8 mouse cellular contexts compared by ENCODE assay signal in the genomic region with DNA sequence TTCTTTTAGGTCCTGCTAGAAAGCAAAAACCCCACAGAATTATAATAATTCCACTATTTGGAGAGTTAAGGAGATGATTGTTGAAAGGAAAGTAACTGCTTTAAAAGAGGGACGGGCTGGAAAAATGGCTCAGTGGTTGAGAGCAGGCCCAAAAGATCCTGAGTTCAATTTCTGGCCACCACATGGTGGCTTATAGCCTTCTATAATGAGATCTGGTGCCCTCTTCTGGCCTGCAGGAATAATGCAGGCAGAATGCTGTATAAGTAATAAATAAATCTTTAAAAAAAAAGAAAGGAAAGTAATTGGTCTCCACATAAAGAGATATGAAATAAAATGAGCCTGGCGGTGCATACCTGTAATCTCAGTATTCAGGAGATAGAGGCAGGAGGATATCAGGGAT. TPM values are rescaled to one million over a fixed set of nuclear protein-coding genes. Genes with fewer than 3 reads are reported as not detected.
DNase-seq lines count a peak whose midpoint lies in the region; ATAC-seq and TF ChIP-seq lines count a peak whose summit lies in the region.

No protein-coding gene starts in this region.

- H3K27ac ChIP-seq in liver, adult 2 months (replicated peaks; ENCODE audit: insufficient read depth, low read depth, low read length): no peak overlapping the region
- H3K27ac ChIP-seq in liver, embryonic 11.5 days (ENCODE audit: low read depth, low read length): no peak overlapping the region
- H3K27ac ChIP-seq in MEL (ENCODE audit: control insufficient read depth, low read depth, low read length): peak overlapping the region; percentile 19; the same call in 1 of the 2 replicates
- H3K27ac ChIP-seq in liver, postnatal 0 days (ENCODE audit: low read depth): no peak overlapping the region

- no peaks in the 10 kb centered on the region for H3K27me3 ChIP-seq in liver, adult 2 months (ENCODE audit: control insufficient read depth, insufficient read depth, low read length)
- no peaks in the 10 kb centered on the region for H3K27me3 ChIP-seq in liver, embryonic 11.5 days (replicated peaks; ENCODE audit: control insufficient read depth, insufficient read depth, low read length)
- H3K27me3 ChIP-seq in MEL (ENCODE audit: control insufficient read depth in 1 of 2, insufficient read depth in 2 of 2, low read length in 2 of 2): no peaks in the 10 kb centered on the region
- H3K27me3 ChIP-seq in liver, postnatal 0 days (ENCODE audit: insufficient read depth, low read length): no peaks in the 10 kb centered on the region

- H3K9me3 ChIP-seq in liver, embryonic 11.5 days (ENCODE audit: control insufficient read depth, low read length): no peaks in the 10 kb centered on the region
- no peaks in the 10 kb centered on the region for H3K9me3 ChIP-seq in MEL (replicated peaks; ENCODE audit: insufficient read depth, low read length)
- no peaks in the 10 kb centered on the region for H3K9me3 ChIP-seq in liver, postnatal 0 days (ENCODE audit: low read length)

- peaks cover 9% of the 10 kb centered on the region; the same call in 1 of the 2 replicates for H3K79me2 ChIP-seq in liver, adult 2 months (ENCODE audit: control insufficient read depth, insufficient read depth, low read length)
- H3K79me2 ChIP-seq in MEL (ENCODE audit: control insufficient read depth, insufficient read depth, low read length, poor library complexity): peaks cover 46% of the 10 kb centered on the region

- H3K4me3 ChIP-seq in liver, adult 2 months (ENCODE audit: insufficient read depth, low read depth, low read length): no peak overlapping the region
- no peak overlapping the region for H3K4me3 ChIP-seq in liver, embryonic 11.5 days (ENCODE audit: low read depth, low read length)
- H3K4me3 ChIP-seq in MEL (ENCODE audit: control insufficient read depth in 1 of 2, insufficient read depth in 1 of 2, low read depth in 2 of 2, low read length in 2 of 2): no peak overlapping the region
- H3K4me3 ChIP-seq in liver, postnatal 0 days (ENCODE audit: low read depth, low read length): no peak overlapping the region

- H3K36me3 ChIP-seq in liver, adult 2 months (ENCODE audit: control insufficient read depth, insufficient read depth, low read length): no peaks in the 10 kb centered on the region
- H3K36me3 ChIP-seq in liver, embryonic 11.5 days (ENCODE audit: control insufficient read depth, insufficient read depth, low read length): no peaks in the 10 kb centered on the region
- peaks cover 0 to 30% of the 10 kb centered on the region in 2 experiments; a peak in 2 of 4 replicates for H3K36me3 ChIP-seq in MEL (ENCODE audit: control insufficient read depth in 1 of 2, insufficient read depth in 2 of 2, low read length in 2 of 2)
- H3K36me3 ChIP-seq in liver, postnatal 0 days (replicated peaks; ENCODE audit: insufficient read depth, low read length): no peaks in the 10 kb centered on the region

- DNase-seq in liver, adult 2 months (ENCODE audit: extremely low read depth, low read depth, low spot score): peak; percentile 45
- DNase-seq in liver, embryonic 11.5 days (ENCODE audit: low spot score): no peak
- peak; percentile 77 for DNase-seq in MEL (ENCODE audit: low read depth, low spot score)
- peak; percentile 51 to 57 for DNase-seq in cerebellum, adult 18-20 months
- DNase-seq in heart, postnatal 4 days: peak; percentile 52
- DNase-seq in liver, postnatal 0 days: peak; percentile 49
- peak; percentile 49 to 71 for DNase-seq in spleen, postnatal 4 days (ENCODE audit: low spot score in 2 of 2)
- DNase-seq in urinary bladder, postnatal 10 days (ENCODE audit: low spot score): no peak

- no peak for ATAC-seq in liver, embryonic 11.5 days (replicated peaks; ENCODE audit: low FRiP score)
- ATAC-seq in liver, postnatal 0 days: no peak

- 0 out of 2 replicates have a peak, but pooled peaks have one; percentile 8 for TF ChIP-seq CTCF in liver, adult 2 months (IDR thresholded peaks at IDR 0.05; ENCODE audit: low read depth, low read length)
- TF ChIP-seq CTCF in MEL (IDR thresholded peaks at IDR 0.05 in 2 of 3, conservative IDR thresholded peaks at IDR 0.05 in 1 of 3; ENCODE audit: control insufficient read depth in 1 of 3, insufficient read depth in 1 of 3, low read depth in 2 of 3, low read length in 3 of 3, poor library complexity in 1 of 3, severe bottlenecking in 1 of 3): peak; percentile 26 to 63 (median 36); a peak in 5 of 6 replicates
- TF ChIP-seq CTCF in liver, postnatal 0 days (IDR thresholded peaks at IDR 0.05; ENCODE audit: low read depth): peak; percentile 76

- TF ChIP-seq RAD21 in MEL (IDR thresholded peaks at IDR 0.05; ENCODE audit: low read depth, low read length): peak; percentile 55

- 4% methylated on average over 2 of the region's 2 CpGs for WGBS in liver, adult 2 months
- 27% methylated on average over 2 of the region's 2 CpGs for WGBS in liver, embryonic 11.5 days
- WGBS in liver, postnatal 0 days (ENCODE audit: insufficient replicate concordance): 19% methylated on average over 2 of the region's 2 CpGs

- peaks cover 3% of the 10 kb centered on the region; the same call in 1 of the 2 replicates for H3K4me1 ChIP-seq in liver, adult 2 months (ENCODE audit: control insufficient read depth, insufficient read depth, low read length)
- peaks cover 2% of the 10 kb centered on the region; the same call in 1 of the 2 replicates for H3K4me1 ChIP-seq in liver, embryonic 11.5 days (replicated peaks; ENCODE audit: control insufficient read depth, insufficient read depth, low read length)
- H3K4me1 ChIP-seq in MEL (ENCODE audit: control insufficient read depth in 1 of 2, insufficient read depth in 2 of 2, low read length in 2 of 2): peaks cover 3 to 14% of the 10 kb centered on the region in 2 experiments; a peak in 3 of 4 replicates
- H3K4me1 ChIP-seq in liver, postnatal 0 days (ENCODE audit: insufficient read depth): peaks cover 8% of the 10 kb centered on the region

- TF ChIP-seq EP300 in MEL (IDR thresholded peaks at IDR 0.05; ENCODE audit: low read depth in 1 of 2, low read length in 2 of 2): no peak
- no peak for TF ChIP-seq EP300 in liver, postnatal 0 days (IDR thresholded peaks at IDR 0.05; ENCODE audit: low read depth)

- no peak overlapping the region for H3K4me2 ChIP-seq in liver, embryonic 11.5 days
- no peak overlapping the region for H3K4me2 ChIP-seq in liver, postnatal 0 days (ENCODE audit: low read depth, low read length)

- TF ChIP-seq POLR2A in liver, adult 2 months (IDR thresholded peaks at IDR 0.05; ENCODE audit: extremely low read depth, insufficient read depth, low read length): no peak
- no peak for TF ChIP-seq POLR2A in MEL (IDR thresholded peaks at IDR 0.05; ENCODE audit: control insufficient read depth in 1 of 2, insufficient read depth in 1 of 2, low read depth in 1 of 2, low read length in 2 of 2, poor library complexity in 1 of 2)

- no peak overlapping the region for H3K9ac ChIP-seq in liver, adult 2 months (ENCODE audit: low read depth, low read length)
- H3K9ac ChIP-seq in liver, embryonic 11.5 days (ENCODE audit: low read depth, low read length): no peak overlapping the region
- H3K9ac ChIP-seq in MEL (ENCODE audit: control insufficient read depth, low read depth, low read length, poor library complexity, severe bottlenecking): peak overlapping the region; percentile 85
- no peak overlapping the region for H3K9ac ChIP-seq in liver, postnatal 0 days (replicated peaks)

TF ChIP-seq in MEL, 35 proteins besides CTCF, POLR2A, EP300 and RAD21 (continues in another document):
- TF ChIP-seq ZMIZ1 (IDR thresholded peaks at IDR 0.05; ENCODE audit: low read depth, low read length) (no peak), JUND (IDR thresholded peaks at IDR 0.05; ENCODE audit: low read depth, low read length) (no peak), USF2 (IDR thresholded peaks at IDR 0.05; ENCODE audit: borderline replicate concordance in 1 of 2, insufficient read depth in 1 of 2, low read depth in 1 of 2, low read length in 2 of 2) (no peak), BHLHE40 (IDR thresholded peaks at IDR 0.05; ENCODE audit: borderline replicate concordance, low read depth, low read length) (no peak), MAX (IDR thresholded peaks at IDR 0.05; ENCODE audit: low read length) (peak; percentile 55; the same call in 1 of the 2 replicates), ETS1 (IDR thresholded peaks at IDR 0.05; ENCODE audit: low read depth, low read length) (0 out of 2 replicates have a peak, but pooled peaks have one; percentile 10), ZKSCAN1 (IDR thresholded peaks at IDR 0.05; ENCODE audit: low read depth, low read length) (no peak), UBTF (IDR thresholded peaks at IDR 0.05; ENCODE audit: borderline replicate concordance, insufficient read depth, low read depth, low read length) (no peak)

RNA-seq across cellular contexts. Expression of gene Magt1, which starts 1.5 kb away (rescaled TPM):
- total RNA-seq in liver, adult 2 months (2014; rRNA removed): 55.3 and 57.7 TPM in 2 replicates
- 8.9 and 9.3 TPM in 2 replicates for polyA plus RNA-seq in liver, adult 2 months (2012; rRNA removed)
- polyA plus RNA-seq in liver, embryonic 11.5 days (2014; fragmentation: Nextera tagmentation; extraction: Ambion mirVana): 56.8 and 61.2 TPM in 2 replicates
- 34.9 and 36.2 TPM in 2 replicates for total RNA-seq in MEL (2012; rRNA removed)
- 10 to 100 TPM in 1 of 2 experiments, not detected in 1; 34.3 TPM for polyA plus RNA-seq in MEL (2012; ENCODE audit: insufficient read depth in 1 of 2, insufficient read length in 2 of 2, low read depth in 1 of 2, low replicate concordance in 2 of 2, missing spikeins in 1 of 2)
- total RNA-seq in heart, postnatal 4 days (2021): 10 to 100 TPM; 44.6 to 44.7 TPM
- 21.7 and 22.3 TPM in 2 replicates for polyA plus RNA-seq in liver, postnatal 0 days (2015; fragmentation: Nextera tagmentation; extraction: Ambion mirVana)

RNA-seq across cellular contexts. Expression of gene Cox7b, which starts 2.3 kb away (rescaled TPM):
- 366 and 416 TPM in 2 replicates for total RNA-seq in liver, adult 2 months (2014; rRNA removed)
- polyA plus RNA-seq in liver, adult 2 months (2012; rRNA removed): 134 and 154 TPM in 2 replicates
- 433 and 493 TPM in 2 replicates for polyA plus RNA-seq in liver, embryonic 11.5 days (2014; fragmentation: Nextera tagmentation; extraction: Ambion mirVana)
- 245 and 268 TPM in 2 replicates for total RNA-seq in MEL (2012; rRNA removed)
- polyA plus RNA-seq in MEL (2012; ENCODE audit: insufficient read depth in 1 of 2, insufficient read length in 2 of 2, low read depth in 1 of 2, low replicate concordance in 2 of 2, missing spikeins in 1 of 2): 1,000 to 10,000 TPM in 1 of 2 experiments, 100 to 1,000 TPM in 1; 721 to 1,065 TPM
- total RNA-seq in heart, postnatal 4 days (2021): 1,000 to 10,000 TPM; 1,187 to 1,211 TPM
- 537 and 543 TPM in 2 replicates for polyA plus RNA-seq in liver, postnatal 0 days (2015; fragmentation: Nextera tagmentation; extraction: Ambion mirVana)

RNA-seq across cellular contexts. Expression of gene Atp7a, which starts 13.9 kb away (rescaled TPM):
- total RNA-seq in liver, adult 2 months (2014; rRNA removed): 5.7 and 6.0 TPM in 2 replicates
- polyA plus RNA-seq in liver, adult 2 months (2012; rRNA removed): 0.65 and 0.94 TPM in 2 replicates
- polyA plus RNA-seq in liver, embryonic 11.5 days (2014; fragmentation: Nextera tagmentation; extraction: Ambion mirVana): 16.2 and 19.7 TPM in 2 replicates
- total RNA-seq in MEL (2012; rRNA removed): 2.2 and 2.6 TPM in 2 replicates
- polyA plus RNA-seq in MEL (2012; ENCODE audit: insufficient read depth in 1 of 2, insufficient read length in 2 of 2, low read depth in 1 of 2, low replicate concordance in 2 of 2, missing spikeins in 1 of 2): 1 to 10 TPM in 1 of 2 experiments, not detected in 1; 1.7 TPM
- 10 to 100 TPM; 13.1 to 15.0 TPM for total RNA-seq in heart, postnatal 4 days (2021)
- 3.1 and 4.9 TPM in 2 replicates for polyA plus RNA-seq in liver, postnatal 0 days (2015; fragmentation: Nextera tagmentation; extraction: Ambion mirVana)

Comparison
In these comparisons a context has a peak if more than half of its experiments do, and no peak if none do; other contexts are left out.
1. DNase-seq: peak in liver, adult 2 months (single experiment), MEL (single experiment), cerebellum, adult 18-20 months (2 of 2), heart, postnatal 4 days (single experiment), liver, postnatal 0 days (single experiment) and spleen, postnatal 4 days (2 of 2); none in liver, embryonic 11.5 days (single experiment) and urinary bladder, postnatal 10 days (single experiment).
2. CTCF ChIP-seq: peak in every context shown above with its lines; median percentile 76 in liver, postnatal 0 days; 36 in MEL; 8 in liver, adult 2 months.